Mouse (Mus musculus): ENCODE results near the gene Sstr5.

Gene Sstr5

DNA sequence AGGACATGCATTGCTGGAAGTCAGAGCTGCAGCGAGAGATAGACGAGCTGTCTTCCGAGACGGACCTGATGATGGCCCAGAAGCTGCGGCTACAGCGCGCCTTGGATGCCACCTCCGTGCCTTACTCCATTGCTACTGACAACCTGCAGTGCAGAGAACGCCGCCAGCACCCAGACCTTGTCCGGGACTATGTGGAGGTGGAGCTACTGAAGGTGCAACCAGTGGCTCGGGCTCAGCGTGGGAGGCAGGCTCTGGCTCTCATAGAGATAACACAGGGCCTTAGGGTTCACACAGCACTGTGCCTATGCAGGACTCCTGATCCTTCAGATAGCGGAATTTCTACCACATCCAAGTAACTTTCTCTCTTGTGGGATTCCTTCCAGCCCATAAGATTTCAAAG is 25.0 kb downstream of the Sstr5 start:
- DNase-seq: no peak

DNA sequence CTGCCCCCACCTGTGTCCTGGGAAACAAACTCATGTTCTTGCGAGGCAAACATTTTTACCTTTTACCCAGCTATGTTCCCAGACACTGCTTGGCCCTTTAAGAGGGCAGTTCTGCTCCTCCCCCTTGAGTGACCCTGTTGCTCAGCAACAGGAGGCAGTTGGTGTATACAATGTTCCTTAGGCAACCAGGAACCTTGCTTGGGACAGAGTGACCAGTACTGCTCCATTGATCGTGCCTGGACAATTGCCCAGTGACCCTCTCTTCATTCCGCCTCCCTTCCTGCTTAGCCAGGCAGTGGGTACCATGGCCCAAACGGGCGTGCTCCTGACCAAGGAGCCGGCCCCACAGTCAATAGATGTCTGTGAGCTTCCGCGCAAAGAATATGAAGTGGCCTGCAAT is 25.7 kb downstream of the Sstr5 start:
- DNase-seq: peak; percentile 55

- DNase-seq: peak; percentile 72
These were observed 27.3 kb downstream of the Sstr5 start for GRCm38 (mm10) chr17:25469798-25470197.

DNA sequence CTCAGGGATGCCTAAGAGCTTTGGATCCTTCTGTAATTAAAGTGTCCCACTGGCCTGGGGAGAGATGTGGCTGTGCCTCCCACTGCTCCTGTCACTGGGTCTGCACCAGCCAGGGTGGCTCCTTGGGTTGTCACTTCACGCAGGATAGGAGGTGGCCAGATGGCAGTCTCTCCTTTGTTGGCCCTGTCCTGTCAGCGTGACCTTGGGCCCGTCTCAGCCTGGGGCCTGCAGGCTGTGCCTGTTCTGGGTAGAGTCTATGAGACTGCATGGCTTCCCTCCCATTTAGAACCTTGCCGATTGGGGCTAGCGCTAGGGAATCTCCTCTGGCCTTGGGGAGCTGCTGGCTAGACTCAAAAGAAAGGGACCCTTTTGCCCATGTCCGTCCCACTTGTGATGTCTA is 28.8 kb downstream of the Sstr5 start:
- no peak for DNase-seq

- no peak for DNase-seq
These were observed 29.3 kb downstream of the Sstr5 start for GRCm38 (mm10) chr17:25467781-25468180.

DNA sequence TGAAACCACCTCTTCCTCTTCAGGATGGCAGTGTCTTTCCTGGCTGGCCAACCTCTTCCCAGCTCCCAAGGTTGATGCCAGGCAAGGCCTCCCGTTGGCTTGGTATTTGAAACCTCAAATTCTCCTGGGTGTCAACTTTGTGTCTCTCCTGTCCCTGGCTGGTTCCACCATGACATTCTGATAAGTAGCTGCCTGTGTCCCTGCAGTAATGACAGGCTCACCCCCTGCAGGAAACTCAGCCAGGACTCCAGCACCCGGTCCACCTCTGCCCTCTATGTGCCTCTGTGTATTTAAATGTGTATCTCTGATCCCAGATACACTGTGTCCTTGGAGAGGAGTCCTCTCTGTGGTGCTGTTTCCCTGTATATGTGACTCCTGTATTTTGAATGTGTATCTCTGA is 30.8 kb downstream of the Sstr5 start:
- DNase-seq: no peak

DNA sequence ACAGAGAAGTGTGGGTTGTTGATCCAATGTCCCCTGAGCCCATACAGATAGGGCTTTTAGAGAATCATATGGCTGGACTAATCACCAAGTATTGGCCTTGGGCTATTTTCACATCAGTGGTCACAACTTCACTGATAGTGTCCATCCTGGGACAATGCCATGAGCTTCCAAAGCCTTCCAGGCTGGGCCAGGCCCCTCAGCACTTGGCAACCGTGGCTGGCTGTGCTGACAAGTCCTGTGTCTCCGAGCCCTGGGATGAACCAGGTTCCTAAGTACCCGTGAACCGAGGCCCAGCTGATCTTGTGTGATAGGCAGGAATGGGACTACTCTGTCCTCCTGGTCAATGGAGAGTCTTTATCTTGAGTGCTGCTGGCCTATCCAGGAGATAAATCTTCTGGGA is 33.0 kb downstream of the Sstr5 start:
- no peak for DNase-seq

DNA sequence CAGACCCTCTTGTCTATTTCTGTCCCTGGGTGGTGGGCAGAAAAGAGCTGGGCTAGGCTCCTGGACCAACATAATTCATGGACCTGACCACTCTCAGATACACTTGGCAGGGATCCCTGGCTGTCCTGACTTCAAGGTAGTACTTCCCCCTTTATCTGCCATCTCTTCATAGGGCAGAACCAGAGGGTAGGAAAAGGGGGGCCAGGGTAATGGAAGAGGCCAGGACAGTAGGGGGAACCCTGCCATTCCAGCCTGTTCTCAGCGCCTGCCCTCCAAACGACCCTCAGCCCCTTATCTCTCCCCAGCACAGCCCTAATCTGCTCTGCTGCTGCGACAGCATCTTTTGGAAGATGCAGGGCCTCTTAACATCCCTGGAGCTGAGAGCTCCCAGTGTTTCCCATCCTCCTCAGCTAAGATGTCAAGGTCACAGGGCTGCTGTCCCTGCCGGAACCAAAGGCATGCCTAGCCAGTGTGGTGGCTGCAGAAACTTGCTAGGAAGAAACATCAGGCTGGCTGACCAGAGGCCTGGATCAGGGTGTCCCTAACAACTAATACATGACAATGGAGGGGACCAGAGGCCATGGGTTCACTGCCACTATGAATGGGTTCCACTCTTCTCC is 33.7 kb downstream of the Sstr5 start:
- DNase-seq: no peak

DNA sequence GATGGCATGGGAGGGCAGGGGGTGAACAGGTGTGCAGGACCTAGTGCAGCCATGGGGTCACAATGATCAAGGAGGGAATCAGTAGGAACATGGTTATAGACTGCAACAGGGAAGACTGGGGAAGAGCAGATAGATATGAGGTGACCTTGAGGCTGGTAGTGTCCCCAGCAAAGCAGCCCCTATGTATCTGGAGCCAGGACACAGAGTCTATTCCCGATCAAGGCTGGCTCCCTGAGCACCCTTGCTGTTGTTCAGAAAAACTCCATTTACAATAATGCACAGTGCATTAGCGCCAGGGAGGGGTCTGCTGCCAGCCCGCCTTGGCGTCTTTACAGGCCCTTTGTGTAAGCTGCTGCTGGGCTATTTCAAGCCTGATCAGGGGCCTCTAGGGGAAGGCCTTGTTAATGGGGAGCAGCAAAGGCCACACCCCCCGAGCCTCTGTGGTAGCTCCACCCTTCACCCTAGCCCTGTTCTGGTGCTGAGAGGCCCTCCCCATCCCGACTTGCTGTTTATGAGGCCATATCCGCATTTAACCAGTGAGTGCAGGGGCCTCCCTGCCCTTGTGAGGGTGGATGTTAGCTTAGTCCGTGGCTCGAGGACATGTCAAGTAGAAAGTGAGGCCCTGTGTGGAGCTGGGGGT is 34.7 kb downstream of the Sstr5 start:
- DNase-seq: peak; percentile 19

GRCm38 (mm10) chr17:25456540-25456939 is 40.5 kb downstream of the Sstr5 start:
- DNase-seq: no peak

DNA sequence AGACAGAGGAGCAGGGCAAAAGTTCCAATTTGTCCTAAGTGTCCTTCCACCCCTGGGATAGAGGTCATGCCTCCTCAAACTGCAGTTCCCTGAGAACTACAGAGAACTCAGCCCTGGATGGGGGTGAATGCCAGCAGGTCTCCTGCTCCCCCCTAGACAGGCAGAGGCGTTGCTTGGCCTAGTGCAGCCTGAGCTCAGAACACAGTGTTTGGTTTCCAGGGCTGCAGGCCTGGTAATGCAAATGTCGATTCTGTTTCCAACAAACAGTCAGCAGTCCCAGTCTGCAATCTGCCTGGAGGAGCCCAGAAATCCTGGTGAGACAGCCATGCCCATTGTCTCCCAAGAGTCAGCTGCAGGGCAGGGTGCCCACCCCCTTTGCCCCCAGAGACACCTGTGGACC is 42.8 kb downstream of the Sstr5 start, which contains the start of gene Tekt4:
Gene Tekt4 (plus strand): TSS at position 344 of the 400 bp plus-strand sequence.
- no peak for DNase-seq

DNA sequence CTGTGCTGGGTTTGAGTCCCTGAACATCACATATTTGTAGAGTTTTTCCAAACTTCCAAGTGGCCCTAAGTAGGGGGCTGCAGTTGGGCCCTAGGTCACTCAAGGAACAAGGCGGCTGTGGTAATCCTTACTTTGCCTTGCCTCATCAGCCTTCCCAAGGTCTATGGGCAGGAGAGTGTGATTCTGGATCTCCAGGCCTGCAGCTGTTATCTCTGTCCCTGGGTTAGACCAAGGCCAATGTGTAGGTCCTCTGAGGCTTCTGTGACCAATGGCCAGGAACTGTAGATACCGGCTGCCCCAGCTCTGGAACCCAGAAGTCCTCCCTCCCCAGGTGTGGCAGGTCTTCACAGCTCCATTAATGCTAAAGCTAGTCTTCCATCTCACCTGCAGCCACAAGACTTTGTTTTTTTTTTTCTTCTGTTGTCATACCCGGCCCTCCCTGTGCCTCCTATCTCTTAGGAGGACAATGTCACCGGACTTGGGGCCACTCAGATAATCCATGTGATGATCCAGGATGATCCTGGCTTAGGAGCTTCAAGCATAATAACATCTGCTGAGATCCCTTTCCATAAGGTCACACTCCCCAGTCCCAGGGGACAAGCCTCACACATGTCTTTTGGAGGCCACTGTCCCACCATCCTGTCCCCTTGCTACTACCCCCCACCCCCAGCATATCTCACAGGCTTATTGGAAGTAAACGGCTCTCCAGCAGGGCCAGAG is 44.7 kb downstream of the Sstr5 start:
- DNase-seq: no peak

GRCm38 (mm10) chr17:25450329-25450728 is 46.8 kb downstream of the Sstr5 start:
- no peak for DNase-seq

- no peak for DNase-seq
These were observed 49.2 kb downstream of the Sstr5 start for GRCm38 (mm10) chr17:25447865-25448264.

DNA sequence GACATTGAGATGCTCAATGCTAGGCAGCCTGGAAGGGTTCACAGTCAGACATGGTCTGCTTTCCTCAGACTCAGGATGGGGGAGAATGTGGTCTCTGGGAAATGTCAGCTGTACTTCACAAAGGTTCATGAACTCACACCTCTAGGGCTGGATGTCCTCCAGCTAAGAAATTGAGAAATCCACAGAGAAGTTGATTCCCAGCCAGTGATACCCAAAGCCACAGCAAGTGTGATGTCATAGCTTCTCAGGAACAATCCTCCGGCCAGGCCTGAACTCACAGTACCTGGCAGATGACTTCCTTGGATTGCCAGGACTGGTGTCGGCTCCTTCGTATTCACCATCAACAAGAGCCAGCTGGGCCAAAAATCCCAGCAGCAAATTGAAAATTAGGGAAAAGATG is 51.2 kb downstream of the Sstr5 start:
- no peak for DNase-seq

GRCm38 (mm10) chr17:25445074-25445473 is 52.0 kb downstream of the Sstr5 start:
- DNase-seq: no peak

GRCm38 (mm10) chr17:25442889-25443288 is 54.2 kb downstream of the Sstr5 start:
- DNase-seq: no peak

DNA sequence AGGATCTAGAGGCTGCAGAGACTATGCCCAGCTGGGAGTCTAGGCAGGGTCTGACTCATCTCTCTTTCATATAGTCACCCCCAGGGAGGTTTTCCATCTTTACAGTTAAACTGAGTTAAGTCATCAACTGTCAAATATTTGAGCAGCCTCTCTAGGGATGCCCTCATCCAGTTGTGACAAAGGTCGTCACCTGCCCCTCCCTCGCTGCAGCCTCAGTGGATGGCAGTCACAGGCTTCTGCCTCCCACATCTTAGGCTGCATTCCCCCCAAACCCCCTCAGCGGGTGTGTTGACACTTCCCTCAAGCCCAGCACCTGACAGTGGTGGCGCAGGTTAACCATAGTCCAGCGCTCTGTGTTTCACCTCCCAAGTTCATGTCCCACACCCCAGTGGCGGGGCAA is 55.7 kb downstream of the Sstr5 start:
- no peak for DNase-seq
